Mouse (Mus musculus) CH12.LX (cell line): ENCODE measurements around the gene Trem3. TPM values are rescaled to one million over a fixed set of nuclear protein-coding genes. Genes with fewer than 3 reads are reported as not detected.

Experiments
- DNase-seq: peaks from one replicate; pipeline ENCODE4 v3.0.0-alpha.2; 2013; ENCODE audit errors: extremely low read depth
- H3K27ac ChIP-seq: 2 replicates; pipeline ENCODE4 v1.5.1; 2012; ENCODE audit warnings: low read depth, mild to moderate bottlenecking, control low read depth, moderate library complexity; ENCODE audit not compliant: insufficient read depth
- H3K27me3 ChIP-seq: replicated peaks from 2 replicates; pipeline ENCODE3; 2012; ENCODE audit warnings: inconsistent platforms
- H3K36me3 ChIP-seq, 2 experiments: replicated peaks in 1 of 2; 2 replicates each; pipeline versions ENCODE3 to v1.6.1; 2012; ENCODE audit warnings: inconsistent platforms in 1 of 2, low read length in 1 of 2, mild to moderate bottlenecking in 1 of 2, mixed read lengths in 1 of 2, moderate library complexity in 1 of 2; ENCODE audit not compliant: control insufficient read depth in 1 of 2, insufficient read depth in 1 of 2
- H3K4me1 ChIP-seq, 2 experiments: 2 replicates each; pipeline ENCODE4 v1.6.1; 2012; ENCODE audit warnings: inconsistent platforms in 1 of 2, moderate library complexity in 1 of 2; ENCODE audit not compliant: insufficient read depth in 2 of 2, control insufficient read depth in 1 of 2
- H3K4me2 ChIP-seq: 2 replicates; pipeline ENCODE4 v1.6.1; 2012; ENCODE audit warnings: low read depth, mild to moderate bottlenecking, control low read depth; ENCODE audit not compliant: poor library complexity, insufficient read depth, severe bottlenecking
- H3K4me3 ChIP-seq, 3 experiments: fragments of 150-350 bp in 1 of 3; sonication (generic) in 1 of 3; replicated peaks in 1 of 3; 2 replicates each; pipeline versions ENCODE3 to v1.5.1; 2011 to 2012; ENCODE audit warnings: low read depth in 2 of 3, low read length in 2 of 3, mild to moderate bottlenecking in 2 of 3, moderate library complexity in 2 of 3, control low read depth in 1 of 3, improper control_type of control experiment in 1 of 3, inconsistent platforms in 1 of 3, mixed read lengths in 1 of 3; ENCODE audit not compliant: poor library complexity in 1 of 3
- H3K79me2 ChIP-seq: replicated peaks from 2 replicates; pipeline ENCODE4 v1.6.1; 2012; ENCODE audit warnings: mild to moderate bottlenecking, moderate library complexity; ENCODE audit not compliant: control insufficient read depth, poor library complexity, insufficient read depth, severe bottlenecking; ENCODE audit errors: extremely low read depth
- H3K9ac ChIP-seq: 2 replicates; pipeline ENCODE4 v1.6.1; 2012; ENCODE audit warnings: low read depth, mild to moderate bottlenecking, control low read depth, moderate library complexity; ENCODE audit not compliant: insufficient read depth
- H3K9me3 ChIP-seq: replicated peaks from 2 replicates; pipeline ENCODE3; 2012; ENCODE audit warnings: low read length, inconsistent platforms, mixed read lengths
- ETS1 ChIP-seq: conservative IDR thresholded peaks from 2 replicates; pipeline ENCODE4 v1.6.1; 2012; ENCODE audit warnings: low read depth, mild to moderate bottlenecking, inconsistent platforms, low read length, improper control_type of control experiment, moderate library complexity
- GABPA ChIP-seq: IDR thresholded peaks from 2 replicates; pipeline ENCODE4 v1.6.1; 2012; ENCODE audit warnings: low read depth, low read length, improper control_type of control experiment, inconsistent platforms; ENCODE audit not compliant: insufficient replicate concordance
- HCFC1 ChIP-seq: IDR thresholded peaks from 2 replicates; pipeline ENCODE4 v1.6.1; 2012; ENCODE audit warnings: low read depth, mild to moderate bottlenecking, inconsistent platforms, low read length, improper control_type of control experiment
- IRF4 ChIP-seq: IDR thresholded peaks from 2 replicates; pipeline ENCODE4 v1.6.1; 2014; ENCODE audit warnings: low read depth, mild to moderate bottlenecking, inconsistent platforms, low read length, improper control_type of control experiment
- JUN ChIP-seq: IDR thresholded peaks from 2 replicates; pipeline ENCODE4 v1.6.1; 2011; ENCODE audit warnings: low read depth, mild to moderate bottlenecking, low read length, improper control_type of control experiment, moderate library complexity; ENCODE audit not compliant: insufficient read depth
- KAT2A ChIP-seq: IDR thresholded peaks from 2 replicates; pipeline ENCODE4 v1.6.1; 2012; ENCODE audit warnings: low read length, improper control_type of control experiment, inconsistent platforms; ENCODE audit not compliant: insufficient replicate concordance
- MAX ChIP-seq: IDR thresholded peaks from 2 replicates; pipeline ENCODE4 v1.6.1; 2011; ENCODE audit warnings: low read length, improper control_type of control experiment
- MAZ ChIP-seq: IDR thresholded peaks from 2 replicates; pipeline ENCODE4 v1.6.1; 2012; ENCODE audit warnings: low read depth, mild to moderate bottlenecking, inconsistent platforms, low read length, improper control_type of control experiment, moderate library complexity
- MXI1 ChIP-seq: IDR thresholded peaks from 2 replicates; pipeline ENCODE4 v1.6.1; 2011; ENCODE audit warnings: mild to moderate bottlenecking, low read depth, low read length, improper control_type of control experiment
- NRF1 ChIP-seq: IDR thresholded peaks from 2 replicates; pipeline ENCODE4 v1.6.1; 2014; ENCODE audit warnings: low read depth, mild to moderate bottlenecking, inconsistent platforms, low read length, improper control_type of control experiment, moderate library complexity
- PAX5 ChIP-seq: IDR thresholded peaks from 2 replicates; pipeline ENCODE4 v1.6.1; 2012; ENCODE audit warnings: low read length, inconsistent platforms, mixed read lengths
- POLR2A ChIP-seq: IDR thresholded peaks from 2 replicates; pipeline ENCODE4 v1.6.1; 2011; ENCODE audit warnings: low read depth, mild to moderate bottlenecking, improper control_type of control experiment, low read length
- TBP ChIP-seq: conservative IDR thresholded peaks from 2 replicates; pipeline ENCODE4 v1.6.1; 2011; ENCODE audit warnings: low read depth, low read length, improper control_type of control experiment
- UBTF ChIP-seq: IDR thresholded peaks from 2 replicates; pipeline ENCODE4 v1.6.1; 2012; ENCODE audit warnings: low read depth, mild to moderate bottlenecking, inconsistent platforms, low read length, improper control_type of control experiment, moderate library complexity
- USF2 ChIP-seq: conservative IDR thresholded peaks from 2 replicates; pipeline ENCODE4 v1.6.1; 2011; ENCODE audit warnings: low read depth, low read length, improper control_type of control experiment
- ZC3H11A ChIP-seq: IDR thresholded peaks from 2 replicates; pipeline ENCODE4 v1.6.1; 2012; ENCODE audit warnings: low read depth, mild to moderate bottlenecking, inconsistent platforms, low read length, improper control_type of control experiment
- ZKSCAN1 ChIP-seq: IDR thresholded peaks from 2 replicates; pipeline ENCODE4 v1.6.1; 2012; ENCODE audit warnings: low read depth, inconsistent platforms, low read length, improper control_type of control experiment, borderline replicate concordance
- dilution Hi-C: fragments of 300-500 bp; cut with MboI; formaldehyde crosslinking; loops from 2 replicates; pipeline ENCODE4 v1.14.3; 2020; ENCODE audit warnings: low sequenced_read_pairs; ENCODE audit not compliant: extremely low pct_unique_long_range_greater_than_20kb, extremely low pct_ligation_motif_present
- in situ Hi-C: fragments of 300-500 bp; cut with MboI; formaldehyde crosslinking; loops from 3 replicates; pipeline ENCODE4 v1.14.3; 2019; ENCODE audit warnings: low sequenced_read_pairs, low pct_ligation_motif_present, low pct_unique_long_range_greater_than_20kb, mixed read lengths
- polyA plus RNA-seq: library from polyadenylated mRNA; unstranded; fragments of >175 nt; gene quantifications from 2 replicates; pipeline ENCODE4 v1.2.1, GENCODE M21; 2012; ENCODE audit warnings: low read depth; ENCODE audit not compliant: insufficient read length
- total RNA-seq, 2 experiments: library from RNA; depleted of rRNA; stranded (reverse); fragments of 300-350 nt in 1 of 2; fragments of >200 nt in 1 of 2; gene quantifications; 2 replicates each; pipeline ENCODE4 v1.2.3; 2012 to 2014

Trem3 gene
- total and polyA plus RNA-seq, 3 experiments = not detected

DNA sequence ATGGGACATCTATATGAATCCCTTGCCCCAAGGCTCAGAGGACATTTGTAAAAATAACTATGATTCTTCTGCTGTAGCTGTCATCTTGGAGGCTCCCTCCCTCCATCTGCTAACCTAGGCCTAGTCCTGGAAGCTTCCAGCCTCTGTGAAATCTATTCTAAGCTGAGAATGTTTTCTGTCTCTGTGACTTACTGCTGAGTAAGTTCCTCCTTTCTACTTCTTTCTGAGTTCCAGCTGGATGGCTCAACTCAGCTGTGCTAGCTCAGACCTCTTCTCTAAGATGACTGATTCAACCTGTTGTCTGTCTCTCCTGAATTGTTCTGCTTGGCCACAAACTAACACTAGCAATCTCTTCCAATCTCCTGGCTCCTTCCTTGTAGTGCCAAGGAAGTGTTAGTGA lies 30.8 kb downstream of the Trem3 start:
- Histone ChIP-seq H3K27me3 (no peaks in the 10 kb centered on the region), H3K4me3 (no peak overlapping the region)
- dilution Hi-C loops = no loop called here
- TF ChIP-seq IRF4 = no peak
- no peak for TF ChIP-seq GABPA
- no peak for TF ChIP-seq JUN
- TF ChIP-seq NRF1 = no peak
- TF ChIP-seq, all 38 proteins: peak for 0
- Histone ChIP-seq H3K27ac (no peak overlapping the region), H3K9me3 (no peaks in the 10 kb centered on the region), H3K4me2 (no peak overlapping the region), H3K9ac (no peak overlapping the region), H3K79me2 (no peaks in the 10 kb centered on the region), H3K36me3 (no peaks in the 10 kb centered on the region), H3K4me1 (peaks cover 0 to 29% of the 10 kb centered on the region in 2 experiments; a peak in 2 of 4 replicates)
- in situ Hi-C loops = loop anchor here (25.0 kb wide), 1 partner anchor 166 kb away; no protein-coding TSS in a partner anchor
- no peak for DNase-seq

DNA sequence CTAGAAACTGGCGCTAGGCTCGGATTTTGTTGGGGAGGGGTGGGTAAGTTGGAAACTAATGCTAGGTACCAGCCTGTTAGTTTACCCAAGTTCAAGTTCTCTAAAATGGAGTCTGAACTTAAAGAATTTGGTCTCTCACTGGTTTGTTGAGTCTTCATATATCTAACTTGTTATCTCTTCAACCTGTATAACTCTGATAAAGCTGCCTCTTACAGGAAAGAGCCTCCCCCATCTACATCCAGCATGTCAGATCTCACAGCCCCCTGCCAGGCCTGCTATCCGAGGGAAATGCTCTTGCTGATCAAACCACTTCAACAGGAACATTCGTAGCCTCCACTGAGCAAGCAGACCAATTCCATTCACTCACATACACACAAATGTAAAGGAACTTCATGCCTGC lies 31.4 kb downstream of the Trem3 start:
- H3K9ac ChIP-seq = no peak overlapping the region
- DNase-seq = no peak
- no peak overlapping the region for H3K4me2 ChIP-seq
- dilution Hi-C loops (no loop called here), in situ Hi-C loops (loop anchor here (25.0 kb wide), 1 partner anchor 167 kb away; no protein-coding TSS in a partner anchor)
- no peaks in the 10 kb centered on the region for H3K27me3 ChIP-seq
- H3K27ac ChIP-seq = no peak overlapping the region
- H3K9me3 ChIP-seq = no peaks in the 10 kb centered on the region
- H3K36me3 ChIP-seq = no peaks in the 10 kb centered on the region
- H3K4me3 ChIP-seq = no peak overlapping the region
- no peak for TF ChIP-seq MXI1
- TF ChIP-seq ZC3H11A = no peak
- no peak for TF ChIP-seq UBTF
- no peak for TF ChIP-seq ZKSCAN1
- no peak for TF ChIP-seq USF2
- TF ChIP-seq ETS1 = no peak
- no peak for TF ChIP-seq PAX5
- TF ChIP-seq POLR2A = no peak
- no peak for TF ChIP-seq MAZ
- no peak for TF ChIP-seq TBP
- no peak for TF ChIP-seq HCFC1
- no peak for TF ChIP-seq MAX
- TF ChIP-seq KAT2A = no peak
- peaks cover 0 to 26% of the 10 kb centered on the region in 2 experiments; a peak in 2 of 4 replicates for H3K4me1 ChIP-seq
- H3K79me2 ChIP-seq = no peaks in the 10 kb centered on the region
